Mouse (Mus musculus) brain, embryonic 14.5 days (tissue): Measurements from ENCODE around the gene H13.

Source experiments
- CTCF ChIP-seq: fragments of 200-500 bp; IDR thresholded peaks from 2 replicates; pipeline ENCODE4 v1.5.1; 2012; ENCODE audit warnings: inconsistent platforms, mild to moderate bottlenecking, moderate library complexity, borderline replicate concordance; ENCODE audit not compliant: insufficient read depth, insufficient read length; ENCODE audit errors: extremely low read depth
- POLR2A ChIP-seq: fragments of 200-500 bp; IDR thresholded peaks from 2 replicates; pipeline ENCODE4 v1.6.1; 2012; ENCODE audit warnings: mild to moderate bottlenecking, inconsistent platforms, borderline replicate concordance; ENCODE audit not compliant: poor library complexity, insufficient read depth, insufficient read length, severe bottlenecking; ENCODE audit errors: extremely low read depth

- TF ChIP-seq CTCF (no peak), POLR2A (no peak)
Observed at GRCm38 (mm10) chr2:152626774-152627591, 42.3 kb upstream of the H13 start, which contains the start of gene Rem1.
